Mouse (Mus musculus) testis, adult 10 weeks (tissue): ENCODE results near the gene Vps16. TPM values are rescaled to one million over a fixed set of nuclear protein-coding genes. Genes with fewer than 3 reads are reported as not detected.

ENCODE experiments used
- polyA plus RNA-seq: library from polyadenylated mRNA; stranded (reverse); fragments of 350-450 nt; fragmentation: Illumina TruSeq; extraction: RNeasy Lipid Tissue Mini Kit (QIAGEN cat#74804); gene quantifications from one replicate; pipeline ENCODE4 v1.2.3, GENCODE M21; 2014; ENCODE audit warnings: low read depth, low replicate concordance

The Vps16 gene
- polyA plus RNA-seq = 16.8 TPM

DNA sequence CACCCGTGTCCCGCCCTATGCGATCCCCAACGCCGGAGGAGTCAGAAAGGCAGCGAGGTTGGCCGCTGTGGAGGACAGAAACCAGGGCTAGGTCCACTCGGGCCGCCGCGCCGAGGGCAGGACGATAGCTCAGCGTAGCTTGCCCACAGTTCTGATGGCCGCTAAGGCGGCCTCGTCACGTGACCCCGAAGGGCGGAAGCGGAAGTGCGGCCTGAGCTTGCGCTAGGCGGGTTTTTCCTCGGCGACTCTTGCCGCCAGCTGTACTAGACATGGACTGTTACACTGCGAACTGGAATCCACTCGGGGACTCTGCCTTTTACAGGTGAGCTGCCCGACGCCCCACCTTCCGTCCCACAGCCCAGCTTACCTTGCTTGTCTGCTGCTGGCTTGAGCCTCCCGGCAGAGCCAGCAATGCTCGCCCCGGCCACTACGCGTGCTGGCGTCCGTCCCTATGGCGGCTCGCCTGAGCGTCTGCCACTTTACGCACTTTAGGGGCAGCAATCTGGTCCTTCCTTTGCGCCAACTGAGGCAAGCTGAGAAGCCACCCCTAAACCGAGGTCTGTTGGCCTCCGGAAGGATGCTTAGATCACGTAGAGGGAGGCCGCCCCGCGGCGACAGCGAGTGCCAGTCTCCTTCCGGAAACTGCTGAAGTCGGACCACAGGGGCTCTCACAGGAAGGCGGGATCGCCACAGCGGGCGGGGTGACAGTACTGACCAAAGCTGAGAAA is at the start of gene Vps16, which contains the start of gene Pced1a:
Vps16 (plus strand) TSS at position 214 of the 728 bp plus-strand sequence.
Pced1a (minus strand) TSS at position 576 of the 728 bp plus-strand sequence.

DNA sequence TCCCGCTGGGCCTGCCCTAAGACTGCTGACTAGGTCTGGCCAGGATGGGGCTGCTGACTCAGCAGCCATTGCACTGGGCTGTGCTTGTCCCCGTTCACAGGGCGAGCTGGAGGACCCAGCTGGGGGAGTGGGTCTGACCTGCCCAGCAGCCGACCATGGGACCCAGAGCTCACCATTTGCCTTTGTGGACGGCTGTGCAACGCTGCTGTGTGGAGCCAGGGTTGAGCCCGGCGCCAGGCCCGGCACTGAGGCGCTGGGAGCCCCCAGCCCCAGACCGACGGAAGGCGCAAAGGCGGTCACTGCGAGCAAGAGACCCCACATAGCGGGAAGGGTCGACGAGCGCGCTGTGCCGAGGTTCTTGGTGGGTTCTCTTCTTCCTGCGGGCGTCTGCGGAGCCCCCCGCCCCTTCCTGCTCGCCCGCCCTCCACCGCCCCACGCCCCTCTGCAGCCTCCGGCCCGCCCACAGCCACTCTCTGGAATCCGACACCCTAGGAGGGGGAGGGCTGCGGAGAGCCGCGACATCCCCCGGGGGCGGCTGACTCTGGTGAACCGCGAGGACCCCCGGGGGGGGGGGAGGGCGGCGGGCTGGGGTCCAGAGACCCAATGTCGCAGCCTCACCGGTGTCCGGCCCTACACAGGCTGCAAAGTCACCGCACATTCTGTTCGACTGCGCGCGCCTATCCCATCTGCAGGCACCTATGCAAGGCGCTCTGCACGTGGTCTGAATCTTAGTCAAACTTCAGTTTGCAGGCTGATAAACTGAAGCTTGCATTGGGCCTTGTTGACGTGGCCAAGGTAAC is 26.8 kb upstream of the Vps16 start, which contains the start of gene Cpxm1:
Cpxm1 (minus strand) TSS at position 389 of the 800 bp plus-strand sequence.

DNA sequence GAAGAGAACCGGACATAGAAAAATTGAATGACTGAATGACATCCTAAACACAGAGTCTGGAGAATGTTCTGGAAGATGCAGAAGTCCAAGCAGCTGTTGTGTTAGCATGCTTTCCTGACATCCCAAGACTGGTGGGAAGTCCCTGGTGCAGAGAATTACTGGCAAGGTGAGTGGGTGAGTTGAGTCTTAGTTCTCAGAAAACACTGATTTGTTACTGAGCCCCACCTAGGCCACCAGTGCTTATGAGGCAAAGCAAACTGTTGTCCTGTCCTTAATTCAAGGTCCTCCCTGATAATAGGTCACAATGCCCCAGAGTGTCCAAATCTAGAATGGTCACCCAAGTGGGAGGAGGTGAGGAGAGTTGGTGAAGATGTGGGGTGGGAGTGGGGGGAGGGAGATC is 19.2 kb upstream of the Vps16 start, which contains the start of the genes Gm28372 and 1700020A23Rik:
Gm28372 (plus strand) TSS at position 301 of the 400 bp plus-strand sequence.
1700020A23Rik (plus strand) TSS at position 321 of the 400 bp plus-strand sequence.

DNA sequence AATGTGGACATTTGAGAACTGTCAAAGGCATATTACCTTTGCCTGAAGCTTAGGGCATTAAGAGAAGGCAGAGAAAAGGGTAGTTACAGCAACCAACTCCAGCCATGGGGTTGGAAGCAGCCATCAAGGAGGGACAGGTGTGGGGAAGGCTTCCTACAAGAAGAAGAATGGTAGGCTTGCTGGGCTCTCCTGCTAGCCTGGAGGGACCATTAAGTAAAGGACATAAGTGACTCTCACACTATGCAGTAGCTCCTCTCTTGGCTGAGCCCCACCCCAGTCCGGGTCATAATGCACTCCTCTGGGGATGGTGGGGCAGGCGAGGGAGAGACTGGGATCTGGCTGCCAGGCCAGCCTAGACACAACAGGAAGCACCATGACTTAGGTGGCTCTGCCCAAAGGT is 18.0 kb upstream of the Vps16 start, which contains the start of gene Tmem239:
Tmem239 (plus strand) TSS at position 301 of the 400 bp plus-strand sequence.

DNA sequence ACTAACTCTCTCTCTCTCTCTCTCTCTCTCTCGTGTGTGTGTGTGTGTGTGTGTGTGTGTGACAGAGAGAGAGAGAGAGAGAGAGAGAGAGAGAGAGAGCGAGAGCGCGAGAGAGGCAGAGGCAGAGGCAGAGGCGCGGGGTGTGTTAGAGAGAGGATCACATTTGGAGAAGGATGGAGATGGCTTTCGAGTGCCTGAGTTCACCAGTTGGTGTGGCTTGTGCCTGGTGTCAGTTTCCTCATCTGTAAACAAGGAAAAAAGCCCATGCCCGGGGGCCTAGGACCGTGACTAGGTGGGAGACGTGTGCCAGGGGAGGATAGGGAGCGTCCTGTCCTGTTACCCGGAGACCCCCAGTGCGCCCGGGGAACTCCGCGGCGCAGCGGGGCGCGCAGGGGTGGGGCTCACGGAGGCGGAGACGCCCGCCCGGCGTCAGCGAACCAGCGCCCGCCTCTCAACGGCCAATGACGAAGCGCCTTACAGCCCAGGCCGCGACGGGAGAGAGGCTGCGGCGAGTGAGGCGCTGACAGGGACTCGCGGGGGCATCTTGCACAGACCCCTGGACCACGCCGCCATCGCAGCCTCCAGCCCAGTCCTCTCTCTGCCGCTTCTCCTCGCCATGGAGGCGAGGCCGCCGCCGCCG is 25.8 kb downstream of the Vps16 start, which contains the start of gene Ptpra:
Ptpra (plus strand) TSS at position 485 of the 640 bp plus-strand sequence.

Other genes starting within 250 kb of the Vps16 start
- gene Snrpb, start 244.9 kb upstream of the Vps16 start, polyA plus RNA-seq = 13.2 TPM
- gene Tmc2, start 229.1 kb upstream of the Vps16 start, polyA plus RNA-seq = 0.18 TPM
- 28.7 TPM for gene Nop56, start 149.9 kb upstream of the Vps16 start, polyA plus RNA-seq
- 59.1 TPM for gene Idh3b, start 139.8 kb upstream of the Vps16 start, polyA plus RNA-seq
- 0.10 TPM for gene Ebf4, start 129.2 kb upstream of the Vps16 start, polyA plus RNA-seq
- 3.3 TPM for gene Cpxm1, start 26.8 kb upstream of the Vps16 start, polyA plus RNA-seq
- gene Gm28372, start 19.1 kb upstream of the Vps16 start, polyA plus RNA-seq = 6.7 TPM
- gene 1700020A23Rik, start 19.1 kb upstream of the Vps16 start, polyA plus RNA-seq = 9.1 TPM
- gene Tmem239, start 17.9 kb upstream of the Vps16 start, polyA plus RNA-seq = not detected
- 8.1 TPM for gene Pced1a, start 362 bp downstream of the Vps16 start, polyA plus RNA-seq
- 33.4 TPM for gene Ptpra, start 25.9 kb downstream of the Vps16 start, polyA plus RNA-seq
- gene Mrps26, start 139.4 kb downstream of the Vps16 start, polyA plus RNA-seq = 1.1 TPM
- not detected for gene Oxt, start 151.8 kb downstream of the Vps16 start, polyA plus RNA-seq
- gene Avp, start 158.2 kb downstream of the Vps16 start, polyA plus RNA-seq = not detected
- gene Fastkd5, start 205.7 kb downstream of the Vps16 start, polyA plus RNA-seq = 7.6 TPM
- gene Ubox5, start 205.7 kb downstream of the Vps16 start, polyA plus RNA-seq = 7.4 TPM
- 0.46 TPM for gene Lzts3, start 218.5 kb downstream of the Vps16 start, polyA plus RNA-seq
- gene Ddrgk1, start 240.3 kb downstream of the Vps16 start, polyA plus RNA-seq = 6.2 TPM
- gene Itpa, start 243.3 kb downstream of the Vps16 start, polyA plus RNA-seq = 26.3 TPM